Mouse (Mus musculus): ENCODE measurements around the gene Sco1.
"Not testable (repeated sequence)": the region's sequence is repeated elsewhere in the genome, so short reads cannot be mapped to it uniquely, and the experiment has no call there.

The Sco1 gene

GRCm38 (mm10) chr11:67083239-67083638, 30.8 kb downstream of the Sco1 start:
- no peak for DNase-seq (ENCODE audit: extremely low spot score, low read depth, low spot score)

- no peak for DNase-seq (ENCODE audit: extremely low spot score, low read depth, low spot score)
Observed at GRCm38 (mm10) chr11:67083712-67084340, 31.4 kb downstream of the Sco1 start.

- peak; percentile 73 for DNase-seq (ENCODE audit: extremely low spot score, low read depth, low spot score)
Observed at GRCm38 (mm10) chr11:67085489-67085888, 33.0 kb downstream of the Sco1 start.

- no peak for DNase-seq (ENCODE audit: extremely low spot score, low read depth, low spot score)
Observed at GRCm38 (mm10) chr11:67086467-67087164, 34.1 kb downstream of the Sco1 start.

- DNase-seq (ENCODE audit: extremely low spot score, low read depth, low spot score): no peak
Observed at GRCm38 (mm10) chr11:67087225-67087624, 34.8 kb downstream of the Sco1 start.

GRCm38 (mm10) chr11:67092354-67092753, 39.9 kb downstream of the Sco1 start:
- DNase-seq (ENCODE audit: extremely low spot score, low read depth, low spot score): not testable (repeated sequence)

GRCm38 (mm10) chr11:67093201-67093600, 40.7 kb downstream of the Sco1 start:
- DNase-seq (ENCODE audit: extremely low spot score, low read depth, low spot score): no peak

GRCm38 (mm10) chr11:67093652-67094051, 41.2 kb downstream of the Sco1 start:
- no peak for DNase-seq (ENCODE audit: extremely low spot score, low read depth, low spot score)

GRCm38 (mm10) chr11:67094470-67094869, 42.0 kb downstream of the Sco1 start:
- no peak for DNase-seq (ENCODE audit: extremely low spot score, low read depth, low spot score)

GRCm38 (mm10) chr11:67097709-67098108, 45.2 kb downstream of the Sco1 start:
- no peak for DNase-seq (ENCODE audit: extremely low spot score, low read depth, low spot score)

GRCm38 (mm10) chr11:67098427-67098826, 46.0 kb downstream of the Sco1 start:
- DNase-seq (ENCODE audit: extremely low spot score, low read depth, low spot score): no peak

GRCm38 (mm10) chr11:67099241-67099640, 46.8 kb downstream of the Sco1 start:
- DNase-seq (ENCODE audit: extremely low spot score, low read depth, low spot score): no peak

- no peak for DNase-seq (ENCODE audit: extremely low spot score, low read depth, low spot score)
Observed at GRCm38 (mm10) chr11:67100169-67100568, 47.7 kb downstream of the Sco1 start.

- DNase-seq (ENCODE audit: extremely low spot score, low read depth, low spot score): no peak
Observed at GRCm38 (mm10) chr11:67101713-67102112, 49.2 kb downstream of the Sco1 start.

GRCm38 (mm10) chr11:67103256-67103655, 50.8 kb downstream of the Sco1 start:
- DNase-seq (ENCODE audit: extremely low spot score, low read depth, low spot score): no peak

- no peak for DNase-seq (ENCODE audit: extremely low spot score, low read depth, low spot score)
Observed at GRCm38 (mm10) chr11:67104242-67104641, 51.8 kb downstream of the Sco1 start.

- no peak for DNase-seq (ENCODE audit: extremely low spot score, low read depth, low spot score)
Observed at GRCm38 (mm10) chr11:67104714-67105113, 52.2 kb downstream of the Sco1 start.

- DNase-seq (ENCODE audit: extremely low spot score, low read depth, low spot score): no peak
Observed at GRCm38 (mm10) chr11:67105689-67106088, 53.2 kb downstream of the Sco1 start.

GRCm38 (mm10) chr11:67106973-67107372, 54.5 kb downstream of the Sco1 start:
- DNase-seq (ENCODE audit: extremely low spot score, low read depth, low spot score): no peak

- peak; percentile 39 for DNase-seq (ENCODE audit: extremely low spot score, low read depth, low spot score)
Observed at GRCm38 (mm10) chr11:67110168-67110948, 57.9 kb downstream of the Sco1 start.

GRCm38 (mm10) chr11:67112019-67112850, 59.8 kb downstream of the Sco1 start:
- peak; percentile 66 for DNase-seq (ENCODE audit: extremely low spot score, low read depth, low spot score)
